In the genomic region with DNA sequence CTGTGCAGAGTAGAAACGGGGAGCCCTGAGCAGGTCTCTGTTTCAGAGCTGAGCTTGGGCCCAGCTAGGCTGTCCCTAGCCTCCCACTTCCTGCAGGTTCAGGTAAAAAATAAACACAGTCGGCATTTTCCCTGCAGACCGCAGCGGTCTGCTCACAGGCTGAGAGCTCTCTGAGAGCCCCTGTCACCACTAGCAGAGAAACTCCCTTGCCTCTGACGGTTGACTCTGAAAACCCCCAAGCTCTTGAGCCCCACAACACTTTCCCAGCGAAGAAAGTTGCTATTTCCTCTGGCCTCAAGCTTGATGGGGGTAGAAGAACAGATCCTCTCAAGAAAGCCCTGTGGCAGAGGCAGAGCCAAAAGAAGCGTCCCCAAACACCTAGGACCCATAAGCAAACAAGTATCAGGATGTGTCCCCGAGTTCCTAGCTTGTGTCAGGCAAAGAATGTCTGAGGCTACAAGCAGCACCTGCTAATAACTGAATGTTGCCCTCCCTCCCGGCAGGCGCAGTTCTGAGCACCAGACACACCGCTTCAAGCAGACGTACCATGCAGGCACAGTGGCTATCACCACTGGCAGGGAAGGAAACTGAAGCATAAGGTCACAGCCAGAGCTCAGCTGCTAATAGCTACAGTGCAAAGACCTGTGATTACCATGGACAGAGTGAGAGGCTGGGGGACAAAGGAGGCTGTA, we compare ENCODE assay signal across 15 mouse cellular contexts. TPM values are rescaled to one million over a fixed set of nuclear protein-coding genes. Genes with fewer than 3 reads are reported as not detected.
DNase-seq lines count a peak whose midpoint lies in the region; ATAC-seq and TF ChIP-seq lines count a peak whose summit lies in the region.
"Had no signal": no experiment of that assay in that cellular context is flagged by ENCODE, and none has a peak within 500 bp of the region (broad histone marks: within the 10 kb centered on the region; RNA-seq: fewer than 3 reads in every experiment).

No protein-coding gene starts in this region.

- peak; percentile 88 for DNase-seq in heart, adult 11 months
- no peak for DNase-seq in heart, adult 18-20 months
- DNase-seq in midbrain, embryonic 10.5 days (ENCODE audit: low spot score) = no peak
- peak; percentile 18 for DNase-seq in lung, postnatal 0 days (ENCODE audit: low spot score)
- DNase-seq in thymus, postnatal 14 days = peak; percentile 68
- DNase-seq in cerebellum, adult 2 months = no peak
- DNase-seq in left cerebral cortex, adult 11 months (ENCODE audit: low spot score) = no peak
- DNase-seq: cerebellum, adult 9-10 months; kidney, adult 8-10 months; layer of hippocampus, adult 9-11 months had no signal

- ATAC-seq in midbrain, embryonic 13.5 days = no peak
- ATAC-seq in lung, postnatal 0 days = no peak

- H3K36me3 ChIP-seq in midbrain, embryonic 10.5 days = 0 out of 2 replicates have a peak, but pooled peaks cover 4% of the 10 kb centered on the region
- H3K36me3 ChIP-seq in midbrain, embryonic 13.5 days = no peaks in the 10 kb centered on the region
- H3K36me3 ChIP-seq in lung, postnatal 0 days (ENCODE audit: insufficient read depth, low read length) = no peaks in the 10 kb centered on the region
- H3K36me3 ChIP-seq: limb, embryonic 13.5 days had no signal

- H3K9me3 ChIP-seq in midbrain, embryonic 10.5 days (replicated peaks) = no peaks in the 10 kb centered on the region
- H3K9me3 ChIP-seq in midbrain, embryonic 13.5 days = no peaks in the 10 kb centered on the region
- H3K9me3 ChIP-seq in lung, postnatal 0 days (ENCODE audit: low read length) = no peaks in the 10 kb centered on the region
- H3K9me3 ChIP-seq: limb, embryonic 13.5 days had no signal

- no peak overlapping the region for H3K9ac ChIP-seq in midbrain, embryonic 13.5 days (replicated peaks)
- no peak overlapping the region for H3K9ac ChIP-seq in lung, postnatal 0 days (replicated peaks; ENCODE audit: low read depth)
- H3K9ac ChIP-seq: limb, embryonic 13.5 days had no signal

- 0 out of 2 replicates have a peak overlapping the region, but pooled peaks have one; percentile 9 for H3K27ac ChIP-seq in midbrain, embryonic 10.5 days (replicated peaks)
- H3K27ac ChIP-seq in midbrain, embryonic 13.5 days = no peak overlapping the region
- H3K27ac ChIP-seq in lung, postnatal 0 days (ENCODE audit: low read length) = no peak overlapping the region
- no peak overlapping the region for H3K27ac ChIP-seq in cerebellum, adult 2 months (ENCODE audit: insufficient read depth, low read length)
- H3K27ac ChIP-seq: limb, embryonic 13.5 days had no signal

- WGBS in midbrain, embryonic 10.5 days = 78% methylated on average over 12 of the region's 12 CpGs
- 82% methylated on average over 12 of the region's 12 CpGs for WGBS in midbrain, embryonic 13.5 days
- WGBS in lung, postnatal 0 days = 28% methylated on average over 12 of the region's 12 CpGs
- WGBS in cerebellum, adult 2 months = 71% methylated on average over 12 of the region's 12 CpGs

- H3K4me2 ChIP-seq in midbrain, embryonic 13.5 days (replicated peaks) = no peak overlapping the region
- 0 out of 2 replicates have a peak overlapping the region, but pooled peaks have one; percentile 14 for H3K4me2 ChIP-seq in lung, postnatal 0 days (replicated peaks; ENCODE audit: low read depth, low read length)
- H3K4me2 ChIP-seq: limb, embryonic 13.5 days had no signal

- TF ChIP-seq POLR2A in cerebellum, adult 2 months (IDR thresholded peaks at IDR 0.05; ENCODE audit: borderline replicate concordance, insufficient read depth, low read length) = no peak

- no peak for TF ChIP-seq EP300 in lung, postnatal 0 days (IDR thresholded peaks at IDR 0.05)

- TF ChIP-seq CTCF in lung, postnatal 0 days (IDR thresholded peaks at IDR 0.05) = no peak
- TF ChIP-seq CTCF in cerebellum, adult 2 months (IDR thresholded peaks at IDR 0.05; ENCODE audit: borderline replicate concordance, insufficient read depth, low read depth, low read length) = no peak

- H3K4me3 ChIP-seq in midbrain, embryonic 10.5 days = no peak overlapping the region
- no peak overlapping the region for H3K4me3 ChIP-seq in midbrain, embryonic 13.5 days (replicated peaks)
- no peak overlapping the region for H3K4me3 ChIP-seq in lung, postnatal 0 days (ENCODE audit: low read depth, low read length)
- H3K4me3 ChIP-seq in cerebellum, adult 2 months (replicated peaks; ENCODE audit: insufficient read depth, low read depth, low read length) = no peak overlapping the region
- H3K4me3 ChIP-seq: limb, embryonic 13.5 days; myocyte had no signal

- H3K4me1 ChIP-seq in midbrain, embryonic 10.5 days = 0 out of 2 replicates have a peak, but pooled peaks cover 2% of the 10 kb centered on the region
- H3K4me1 ChIP-seq in midbrain, embryonic 13.5 days (replicated peaks) = no peaks in the 10 kb centered on the region
- peaks cover 30% of the 10 kb centered on the region for H3K4me1 ChIP-seq in lung, postnatal 0 days (ENCODE audit: insufficient read depth, low read depth, low read length)
- peaks cover 4% of the 10 kb centered on the region; the same call in 1 of the 2 replicates for H3K4me1 ChIP-seq in cerebellum, adult 2 months (ENCODE audit: control insufficient read depth, insufficient read depth, low read length)

- no peaks in the 10 kb centered on the region for H3K27me3 ChIP-seq in midbrain, embryonic 10.5 days (ENCODE audit: low read depth, poor library complexity, severe bottlenecking)
- no peaks in the 10 kb centered on the region for H3K27me3 ChIP-seq in midbrain, embryonic 13.5 days
- no peaks in the 10 kb centered on the region for H3K27me3 ChIP-seq in lung, postnatal 0 days (replicated peaks; ENCODE audit: insufficient read depth, low read length)
- H3K27me3 ChIP-seq in cerebellum, adult 2 months (ENCODE audit: control insufficient read depth, insufficient read depth, low read length) = no peaks in the 10 kb centered on the region
- H3K27me3 ChIP-seq: limb, embryonic 13.5 days had no signal

RNA-seq across cellular contexts. Expression of a gene that starts 17.1 kb away (rescaled TPM):
- 1 to 10 TPM in 1 of 2 experiments, under 1 TPM in 1; 0.55 to 6.6 TPM for total RNA-seq in heart, adult 18-20 months (2021)
- 8.0 and 10.6 TPM in 2 replicates for polyA plus RNA-seq in midbrain, embryonic 10.5 days (2016; fragmentation: Nextera tagmentation; extraction: Ambion mirVana)
- 3.1 and 4.2 TPM in 2 replicates for polyA plus RNA-seq in midbrain, embryonic 13.5 days (2015; fragmentation: Nextera tagmentation; extraction: Ambion mirVana)
- 14.7 and 14.8 TPM in 2 replicates for polyA plus RNA-seq in lung, postnatal 0 days (2015; fragmentation: Nextera tagmentation; extraction: Ambion mirVana)
- polyA plus RNA-seq in cerebellum, adult 2 months (2012; rRNA removed) = 3.4 and 3.6 TPM in 2 replicates

RNA-seq across cellular contexts. Expression of a gene that starts 34.0 kb away (rescaled TPM):
- 100 to 1,000 TPM; 266 to 277 TPM for total RNA-seq in heart, adult 18-20 months (2021)
- 916 and 943 TPM in 2 replicates for polyA plus RNA-seq in midbrain, embryonic 10.5 days (2016; fragmentation: Nextera tagmentation; extraction: Ambion mirVana)
- 1,061 and 1,143 TPM in 2 replicates for polyA plus RNA-seq in midbrain, embryonic 13.5 days (2015; fragmentation: Nextera tagmentation; extraction: Ambion mirVana)
- polyA plus RNA-seq in lung, postnatal 0 days (2015; fragmentation: Nextera tagmentation; extraction: Ambion mirVana) = 552 and 571 TPM in 2 replicates
- 298 and 324 TPM in 2 replicates for polyA plus RNA-seq in cerebellum, adult 2 months (2012; rRNA removed)

RNA-seq across cellular contexts. Expression of a gene that starts 52.0 kb away (rescaled TPM):
- total RNA-seq in heart, adult 18-20 months (2021) = not detected
- not detected in 2 replicates for polyA plus RNA-seq in midbrain, embryonic 10.5 days (2016; fragmentation: Nextera tagmentation; extraction: Ambion mirVana)
- not detected in 2 replicates for polyA plus RNA-seq in midbrain, embryonic 13.5 days (2015; fragmentation: Nextera tagmentation; extraction: Ambion mirVana)
- polyA plus RNA-seq in lung, postnatal 0 days (2015; fragmentation: Nextera tagmentation; extraction: Ambion mirVana) = not detected in 2 replicates
- polyA plus RNA-seq in cerebellum, adult 2 months (2012; rRNA removed) = not detected in 2 replicates
- total RNA-seq: hematopoietic stem cell, adult 5-6 weeks had no signal
- polyA plus RNA-seq: embryonic facial prominence, embryonic 14.5 days; limb, embryonic 13.5 days; myocyte had no signal

Comparison
In these comparisons a context has a peak if more than half of its experiments do, and no peak if none do; other contexts are left out.
1. DNase-seq: peak in heart, adult 11 months (single experiment), lung, postnatal 0 days (single experiment) and thymus, postnatal 14 days (single experiment); none in heart, adult 18-20 months (0 of 2), midbrain, embryonic 10.5 days (single experiment), cerebellum, adult 2 months (0 of 2) and left cerebral cortex, adult 11 months (single experiment).